Mouse (Mus musculus) right cerebral cortex, postnatal 14 days (tissue): ENCODE measurements at regions not wholly inside any gene's neighbourhood (a gene's known extent, or its start where the extent isn't known, plus 50 kb on each side); places are given as distances from the start of the nearest gene placed in this dataset.
A peak's percentile ranks its signal among the peaks of the same experiment; 100 is the strongest.
"Not testable (repeated sequence)": the region's sequence is repeated elsewhere in the genome, so short reads cannot be mapped to it uniquely, and the experiment has no call there.

Experiments used
- DNase-seq: peaks from one replicate; pipeline ENCODE4 v3.0.0; 2022

DNA sequence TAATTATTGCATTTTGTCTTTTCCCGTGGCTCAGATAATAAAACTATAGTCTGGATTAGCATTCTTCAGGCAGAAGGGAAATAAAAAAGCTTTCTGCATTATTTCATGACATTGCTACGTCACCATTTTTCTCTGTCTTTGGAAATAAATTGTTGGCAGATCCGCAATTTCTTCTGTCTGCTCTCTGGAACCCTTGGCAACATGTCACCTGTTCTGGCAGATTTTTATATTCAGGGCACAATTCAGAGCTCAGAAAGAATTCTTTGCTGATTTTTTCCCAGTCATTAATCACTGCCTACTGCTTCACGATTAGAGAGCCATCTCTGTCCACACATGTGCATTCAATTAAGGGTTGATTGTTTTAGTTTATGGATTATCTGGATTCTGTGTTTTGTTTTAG is 460.5 kb downstream of the Cdh8 start:
- no peak for DNase-seq

DNA sequence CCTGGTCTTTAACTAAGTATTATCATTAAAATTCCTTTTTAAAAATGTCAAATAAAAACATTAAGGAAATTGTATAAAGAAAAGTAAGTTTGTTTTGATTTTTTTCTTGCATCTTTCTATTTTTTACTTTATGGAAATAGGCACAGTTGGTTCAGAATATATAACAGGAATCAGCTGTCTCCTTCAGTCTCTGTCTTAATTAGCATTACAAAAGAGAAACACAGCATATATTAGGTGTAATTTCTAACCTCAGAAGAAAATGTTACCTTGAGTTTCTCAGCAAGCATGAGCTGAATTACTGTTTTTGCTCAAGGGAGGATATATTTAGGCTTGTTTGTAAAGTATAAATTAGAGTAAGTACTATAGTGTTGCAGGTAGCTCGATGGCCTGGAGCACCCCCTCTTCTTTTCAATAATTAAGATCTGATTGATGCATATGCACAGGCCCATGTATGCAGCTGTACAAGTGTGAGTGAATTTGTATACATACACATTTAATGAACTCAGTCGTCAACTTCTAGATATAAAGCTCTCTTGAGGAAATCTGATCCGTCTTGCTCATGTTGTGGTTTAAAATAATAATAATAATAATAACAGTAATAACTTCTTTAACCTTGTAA is 503.0 kb downstream of the Cdh8 start:
- DNase-seq: no peak

DNA sequence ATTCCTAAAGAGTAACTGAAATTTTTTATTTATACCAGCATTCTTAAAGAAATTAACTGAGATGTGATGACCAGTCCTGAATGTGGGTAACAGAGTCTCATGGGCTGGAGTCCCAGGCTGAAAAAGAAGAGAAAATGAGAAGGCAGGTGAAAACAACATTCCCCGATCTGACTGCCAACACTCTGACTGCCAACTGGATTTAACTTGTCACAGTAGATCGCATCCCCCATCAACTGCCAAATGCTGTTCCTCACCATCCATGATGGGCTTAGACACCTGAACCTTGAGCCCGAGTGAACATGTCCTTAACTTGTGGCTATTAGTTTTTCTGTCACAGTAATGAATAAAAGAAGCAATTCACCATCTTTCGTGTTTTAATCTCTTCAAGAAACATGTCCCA is 522.9 kb downstream of the Cdh8 start:
- no peak for DNase-seq

- no peak for DNase-seq
These were observed 554.5 kb downstream of the Cdh8 start for GRCm38 (mm10) chr8:98861664-98862306.

DNA sequence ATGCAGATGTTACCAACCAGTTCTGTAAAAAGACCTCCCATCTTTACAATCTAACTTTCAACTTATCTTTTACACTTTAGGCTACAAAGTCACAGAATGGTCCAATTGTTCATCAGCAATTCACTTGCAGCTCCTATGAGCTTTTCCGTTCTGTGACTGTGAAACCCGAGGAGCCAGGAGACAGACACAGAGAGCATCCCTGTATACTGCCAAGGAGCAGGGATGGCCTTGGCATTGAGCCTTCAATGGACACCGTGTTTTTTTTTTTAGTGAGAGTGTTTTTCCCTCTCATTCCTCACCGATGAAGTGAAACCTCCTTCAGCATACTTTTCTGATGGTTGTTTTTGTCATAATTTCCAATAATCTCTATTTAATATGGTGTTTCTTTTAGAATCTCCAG is 555.1 kb downstream of the Cdh8 start:
- no peak for DNase-seq

DNA sequence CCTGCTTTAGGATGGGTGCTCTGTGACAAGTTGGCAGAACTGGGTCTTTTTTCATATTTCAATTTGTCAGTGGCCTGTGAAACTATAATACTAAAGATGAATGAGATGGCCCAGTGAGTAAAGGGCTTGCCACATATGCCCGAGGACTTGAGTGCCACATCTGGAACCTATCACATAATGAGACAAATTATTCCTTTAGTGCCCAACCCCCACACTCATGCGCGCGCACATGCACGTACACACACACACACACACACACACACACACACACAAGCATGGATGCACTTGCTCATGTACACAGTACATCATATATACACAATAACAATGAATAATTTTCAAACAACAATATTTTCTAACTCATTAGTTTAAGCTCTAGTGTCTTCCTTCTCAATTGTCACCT is 555.9 kb downstream of the Cdh8 start:
- DNase-seq: no peak

- no peak for DNase-seq
These were observed 586.8 kb downstream of the Cdh8 start for GRCm38 (mm10) chr8:98829515-98829914.

- no peak for DNase-seq
These were observed 587.3 kb downstream of the Cdh8 start for GRCm38 (mm10) chr8:98829006-98829405.

DNA sequence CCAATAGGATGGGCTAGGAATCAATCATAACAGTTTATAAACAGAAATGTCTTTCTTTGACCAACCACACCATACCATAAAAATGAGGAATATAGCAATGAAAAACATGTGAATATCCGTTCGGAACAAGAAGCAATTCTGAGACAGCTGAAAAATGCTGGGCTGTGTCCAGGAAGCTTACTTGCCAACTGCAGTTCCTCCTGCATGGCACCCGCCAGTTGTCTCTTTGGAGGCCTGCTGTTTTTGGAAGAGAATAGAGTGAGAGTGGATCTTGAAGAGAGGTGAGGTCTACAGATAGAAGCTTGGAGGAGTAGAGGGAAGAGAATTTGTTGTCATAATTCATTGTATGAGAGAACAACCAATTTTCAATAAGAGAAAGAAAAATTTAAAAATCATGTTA is 604.3 kb downstream of the Cdh8 start:
- DNase-seq: peak; percentile 13

GRCm38 (mm10) chr8:98797445-98797844 is 618.8 kb downstream of the Cdh8 start:
- no peak for DNase-seq

DNA sequence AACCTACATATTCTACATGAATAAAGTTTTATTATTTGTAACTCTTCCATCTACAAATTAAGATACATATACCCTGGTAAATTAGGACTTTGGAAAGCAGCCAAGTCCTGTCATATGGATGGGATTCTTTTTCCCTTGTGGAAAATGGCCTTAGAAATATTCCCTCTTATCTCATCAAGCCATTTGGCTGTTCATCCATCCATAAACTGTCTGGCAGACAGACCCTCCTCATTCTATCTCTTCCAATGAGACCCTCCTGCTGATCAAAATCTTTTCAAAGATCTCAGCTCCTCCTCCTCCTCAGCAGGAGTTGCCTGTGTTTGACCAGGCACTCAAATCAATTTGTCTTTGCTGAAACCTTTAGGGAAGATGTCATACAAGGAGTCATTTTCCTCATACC is 649.2 kb downstream of the Cdh8 start:
- no peak for DNase-seq

GRCm38 (mm10) chr8:98756596-98756995 is 659.7 kb downstream of the Cdh8 start:
- no peak for DNase-seq

GRCm38 (mm10) chr8:98755795-98756194 is 660.5 kb downstream of the Cdh8 start:
- DNase-seq: no peak

GRCm38 (mm10) chr8:98752367-98752766 is 663.9 kb downstream of the Cdh8 start:
- DNase-seq: no peak

GRCm38 (mm10) chr8:98707753-98708152 is 708.5 kb downstream of the Cdh8 start:
- no peak for DNase-seq

- no peak for DNase-seq
These were observed 710.1 kb downstream of the Cdh8 start for GRCm38 (mm10) chr8:98706122-98706521.

DNA sequence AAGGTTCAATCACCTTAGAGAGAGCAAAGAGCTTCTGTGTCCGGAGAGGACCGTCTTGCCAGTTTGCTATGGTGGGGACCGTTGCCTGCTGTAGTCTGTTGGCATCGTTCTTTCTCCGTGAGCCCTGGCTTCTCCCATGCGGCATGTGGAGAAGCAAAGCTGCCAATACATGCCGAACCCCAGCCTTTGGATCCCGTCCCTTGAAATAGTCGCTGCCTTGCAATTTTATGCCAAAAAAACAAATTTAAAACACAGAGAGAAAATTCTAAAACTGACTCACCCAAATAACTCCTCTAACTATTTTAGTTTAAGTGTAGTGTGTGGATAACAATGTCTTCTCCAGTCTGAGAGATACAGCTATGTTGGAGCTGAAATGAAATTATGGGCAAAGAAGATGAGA is 731.1 kb downstream of the Cdh8 start:
- DNase-seq: peak; percentile 28

DNA sequence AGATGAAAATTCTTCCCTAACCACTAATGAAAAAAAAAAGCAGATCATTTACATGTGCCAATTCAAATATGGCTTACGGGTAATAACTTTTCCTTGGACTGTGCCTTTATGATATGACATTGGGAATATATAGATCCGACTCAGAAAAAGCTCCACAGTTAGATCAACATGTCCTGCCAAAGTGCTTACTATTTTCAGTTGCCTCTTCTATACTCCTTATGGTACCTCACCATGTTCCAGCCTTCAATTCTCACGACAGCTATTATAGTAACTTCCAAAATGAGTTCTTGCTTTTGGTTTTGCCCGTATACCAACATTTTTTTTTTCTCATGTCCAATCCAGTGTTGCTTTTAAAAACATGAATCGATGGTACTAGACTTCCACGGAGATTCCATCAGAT is 731.7 kb downstream of the Cdh8 start:
- no peak for DNase-seq

GRCm38 (mm10) chr8:98680065-98680464 is 736.2 kb downstream of the Cdh8 start:
- DNase-seq: no peak

DNA sequence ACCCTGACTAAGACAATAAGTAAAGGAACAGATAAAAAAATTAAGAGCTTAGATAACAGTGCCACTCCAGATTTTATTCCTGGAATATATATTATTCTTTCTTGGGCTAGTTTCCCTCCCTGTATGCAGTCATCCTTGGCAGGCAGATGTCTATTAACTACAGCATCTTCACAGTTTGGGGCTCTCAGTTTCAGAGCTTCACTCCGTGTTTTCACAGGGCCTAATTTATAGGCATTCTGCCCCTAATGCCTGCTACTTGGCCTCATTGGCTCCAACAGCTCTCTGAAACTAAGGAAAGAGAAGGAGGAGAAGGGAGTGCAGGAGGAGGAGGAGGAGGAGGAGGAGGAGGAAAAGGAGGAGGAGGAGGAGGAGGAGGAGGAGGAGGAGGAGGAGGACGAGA is 757.0 kb downstream of the Cdh8 start:
- DNase-seq: no peak

DNA sequence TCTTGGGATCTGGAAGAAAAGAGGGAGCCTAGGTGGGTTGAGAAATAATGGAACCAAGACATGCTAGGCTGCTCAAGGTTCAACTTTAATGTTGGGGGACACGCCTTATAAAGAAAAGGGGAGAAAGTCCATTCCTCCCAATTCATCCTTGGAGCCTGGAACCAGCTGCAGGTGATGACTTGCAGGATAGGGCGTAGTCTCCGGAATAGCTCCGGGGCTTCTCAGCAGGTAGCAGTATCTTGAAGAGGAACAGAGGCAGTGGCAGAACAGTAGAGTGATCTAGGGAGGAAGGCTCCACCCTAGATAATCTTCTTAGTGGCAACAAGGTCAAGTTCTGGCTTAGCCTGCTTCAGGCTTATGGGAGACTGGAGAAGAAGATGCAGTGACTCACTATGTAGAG is 764.0 kb downstream of the Cdh8 start:
- not testable (repeated sequence) for DNase-seq

DNA sequence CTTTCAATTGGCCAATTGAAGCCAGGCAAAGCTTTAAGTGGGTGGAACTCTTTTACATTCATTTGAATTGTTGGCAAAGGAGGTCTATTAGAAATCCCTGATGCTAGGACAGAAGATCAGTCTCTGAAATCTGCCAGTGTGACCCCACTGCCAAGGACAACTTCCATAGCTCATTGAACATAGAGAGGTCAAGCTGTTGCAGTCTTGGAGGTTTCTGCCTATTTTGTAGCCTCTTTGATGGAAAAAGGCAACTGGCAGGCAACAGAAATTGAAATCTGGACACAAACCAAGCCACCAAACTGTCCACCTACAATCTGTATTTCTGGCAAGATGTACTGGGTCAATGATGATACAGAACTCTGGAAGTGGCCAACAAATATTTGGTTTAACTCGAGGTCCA is 765.3 kb downstream of the Cdh8 start:
- DNase-seq: no peak

DNA sequence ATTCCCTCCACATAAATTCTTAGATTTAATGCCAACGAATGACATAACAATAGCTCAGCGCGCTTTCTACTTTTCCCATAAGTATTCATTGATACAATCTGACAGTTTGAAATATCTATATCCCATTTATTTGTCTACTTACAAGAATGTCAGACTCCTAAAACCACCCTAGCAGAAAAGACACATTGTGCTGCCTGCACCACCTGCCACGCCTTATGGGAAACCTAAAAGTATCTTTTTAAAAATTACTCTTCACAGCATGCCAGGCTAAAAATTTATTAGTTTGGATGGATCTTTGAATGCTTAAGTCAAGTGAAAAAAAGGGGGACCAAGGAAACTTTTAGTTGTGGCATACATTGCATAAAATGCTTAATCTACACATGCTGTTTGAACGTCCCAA is 788.1 kb downstream of the Cdh8 start:
- no peak for DNase-seq

- peak; percentile 5 for DNase-seq
These were observed 802.3 kb downstream of the Cdh8 start for GRCm38 (mm10) chr8:98613834-98614428.
